Mouse (Mus musculus): ENCODE data around the gene Sim1. TPM values are rescaled to one million over a fixed set of nuclear protein-coding genes. Genes with fewer than 3 reads are reported as not detected.

Sim1 gene
- polyA plus RNA-seq, 1 experiment from 2014 or later, result 2.3 TPM

- Histone ChIP-seq H3K9ac (replicated peaks; ENCODE audit: low read depth, low read length) (no peak overlapping the region), H3K4me2 (ENCODE audit: low read length) (no peak overlapping the region), H3K27me3 (replicated peaks; ENCODE audit: control insufficient read depth, insufficient read depth, low read length) (no peaks in the 10 kb centered on the region), H3K4me3 (replicated peaks; ENCODE audit: low read length) (no peak overlapping the region), H3K36me3 (ENCODE audit: control insufficient read depth, insufficient read depth) (no peaks in the 10 kb centered on the region), H3K9me3 (ENCODE audit: control insufficient read depth, low read length) (no peaks in the 10 kb centered on the region), H3K4me1 (replicated peaks; ENCODE audit: control insufficient read depth, insufficient read depth, low read length) (no peaks in the 10 kb centered on the region), H3K27ac (ENCODE audit: low read length) (no peak overlapping the region)
- no peak for ATAC-seq
- 37% methylated on average over 9 of the region's 9 CpGs for WGBS
These were observed 129.0 kb downstream of the Sim1 start for GRCm38 (mm10) chr10:51023308-51024279.
